Mouse (Mus musculus) cerebellum, adult 8-10 months (tissue): ENCODE measurements around the gene E4f1.
A peak's percentile ranks its signal among the peaks of the same experiment; 100 is the strongest.
"Not testable (repeated sequence)": the region's sequence is repeated elsewhere in the genome, so short reads cannot be mapped to it uniquely, and the experiment has no call there.

Experiments
- DNase-seq: peaks from one replicate; pipeline ENCODE4 v3.0.0; 2022

Gene E4f1

GRCm38 (mm10) chr17:24455523-24456206 is 14.4 kb downstream of the E4f1 start:
- DNase-seq = not testable (repeated sequence)

GRCm38 (mm10) chr17:24454756-24455522 is 15.2 kb downstream of the E4f1 start:
- DNase-seq = peak; percentile 98

- DNase-seq = no peak
These were observed 15.8 kb downstream of the E4f1 start for GRCm38 (mm10) chr17:24454218-24454755.

GRCm38 (mm10) chr17:24453372-24453771 is 16.7 kb downstream of the E4f1 start:
- no peak for DNase-seq

- DNase-seq = no peak
These were observed 18.9 kb downstream of the E4f1 start for GRCm38 (mm10) chr17:24451220-24451619.

- no peak for DNase-seq
These were observed 20.6 kb downstream of the E4f1 start for GRCm38 (mm10) chr17:24449507-24449906.

- DNase-seq = no peak
These were observed 23.5 kb downstream of the E4f1 start for GRCm38 (mm10) chr17:24446590-24446989.

GRCm38 (mm10) chr17:24443409-24443808 is 26.7 kb downstream of the E4f1 start:
- peak; percentile 72 for DNase-seq

GRCm38 (mm10) chr17:24442632-24443155 is 27.4 kb downstream of the E4f1 start, which contains the start of gene Dnase1l2:
TSS of gene Dnase1l2 (minus strand) at chr17:24443105.
- DNase-seq = no peak

- DNase-seq = no peak
These were observed 28.0 kb downstream of the E4f1 start for GRCm38 (mm10) chr17:24442107-24442506.

- no peak for DNase-seq
These were observed 29.0 kb downstream of the E4f1 start for GRCm38 (mm10) chr17:24441148-24441547.

GRCm38 (mm10) chr17:24440377-24440776 is 29.7 kb downstream of the E4f1 start:
- DNase-seq = no peak

- DNase-seq = peak; percentile 68
These were observed 33.1 kb downstream of the E4f1 start for GRCm38 (mm10) chr17:24437016-24437415.

GRCm38 (mm10) chr17:24429201-24429983 is 40.7 kb downstream of the E4f1 start:
- no peak for DNase-seq

- DNase-seq = no peak
These were observed 42.9 kb downstream of the E4f1 start for GRCm38 (mm10) chr17:24427170-24427557.

- peak; percentile 95 for DNase-seq
These were observed 43.5 kb downstream of the E4f1 start, which contains the start of gene Eci1 for GRCm38 (mm10) chr17:24426471-24427169. TSS of gene Eci1 (plus strand) at chr17:24426641.

GRCm38 (mm10) chr17:24425905-24426304 is 44.2 kb downstream of the E4f1 start:
- no peak for DNase-seq

GRCm38 (mm10) chr17:24425326-24425725 is 44.8 kb downstream of the E4f1 start:
- DNase-seq = not testable (repeated sequence)

- DNase-seq = no peak
These were observed 45.6 kb downstream of the E4f1 start for GRCm38 (mm10) chr17:24424489-24424888.

GRCm38 (mm10) chr17:24423114-24423513 is 47.0 kb downstream of the E4f1 start:
- no peak for DNase-seq

- no peak for DNase-seq
These were observed 54.0 kb downstream of the E4f1 start for GRCm38 (mm10) chr17:24416051-24416652.

GRCm38 (mm10) chr17:24415011-24415410 is 55.1 kb downstream of the E4f1 start:
- DNase-seq = no peak
